Mouse (Mus musculus) G1E (cell line): ENCODE measurements around the gene Calcoco1. TPM values are rescaled to one million over a fixed set of nuclear protein-coding genes. Genes with fewer than 3 reads are reported as not detected.

Experiments used
- ATAC-seq: 2 replicates; pipeline ENCODE4 v1.8.0; 2016; ENCODE audit warnings: mild to moderate bottlenecking; ENCODE audit not compliant: insufficient number of reproducible peaks, poor library complexity, low FRiP score, severe bottlenecking; ENCODE audit errors: extremely low read depth
- DNase-seq: peaks from one replicate; pipeline ENCODE4 v3.0.0; 2012; ENCODE audit warnings: low spot score
- H3K27me3 ChIP-seq: 2 replicates; pipeline ENCODE4 v1.6.1; 2012; ENCODE audit warnings: mild to moderate bottlenecking, low read length, inconsistent platforms; ENCODE audit not compliant: insufficient read depth
- H3K36me3 ChIP-seq: replicated peaks from 2 replicates; pipeline ENCODE3; 2012; ENCODE audit warnings: mild to moderate bottlenecking, inconsistent platforms
- H3K4me1 ChIP-seq: 2 replicates; pipeline ENCODE4 v1.6.1; 2012; ENCODE audit warnings: low read depth, low read length, inconsistent platforms, mixed read lengths; ENCODE audit not compliant: insufficient read depth
- H3K4me3 ChIP-seq: 2 replicates; pipeline ENCODE4 v1.5.1; 2012; ENCODE audit warnings: low read depth, mild to moderate bottlenecking, inconsistent platforms, low read length, moderate library complexity, mixed read lengths
- H3K9me3 ChIP-seq: replicated peaks from 2 replicates; pipeline ENCODE4 v1.6.1; 2012; ENCODE audit warnings: inconsistent platforms
- CTCF ChIP-seq: IDR thresholded peaks from 2 replicates; pipeline ENCODE4 v1.5.1; 2012; ENCODE audit warnings: low read depth, low read length, inconsistent platforms, mixed read lengths
- GATA1 ChIP-seq: IDR thresholded peaks from 2 replicates; pipeline ENCODE4 v1.6.1; 2012; ENCODE audit warnings: borderline replicate concordance, low read length, inconsistent platforms, mixed read lengths
- GATA2 ChIP-seq: IDR thresholded peaks from 2 replicates; pipeline ENCODE4 v1.6.1; 2012; ENCODE audit warnings: low read depth, low read length, inconsistent platforms, borderline replicate concordance
- POLR2AphosphoS5 ChIP-seq: IDR thresholded peaks from 2 replicates; pipeline ENCODE4 v1.6.1; 2012; ENCODE audit warnings: low read depth, low read length, inconsistent platforms; ENCODE audit not compliant: insufficient replicate concordance
- TAL1 ChIP-seq: conservative IDR thresholded peaks from 2 replicates; pipeline ENCODE4 v1.6.1; 2012; ENCODE audit warnings: low read depth, low read length, inconsistent platforms, mixed read lengths
- polyA plus RNA-seq: library from polyadenylated mRNA; stranded (reverse); fragments of >175 nt; gene quantifications from 2 replicates; pipeline ENCODE4 v1.2.3, GENCODE M21; 2012
- total RNA-seq, 2 experiments: library from RNA; stranded (forward) in 1 of 2; stranded (reverse) in 1 of 2; fragments of 200-1000 nt in 1 of 2; fragments of >200 nt in 1 of 2; fragmentation: Nextera tagmentation in 1 of 2; gene quantifications; 2 replicates each; pipeline ENCODE4 v1.2.3; 2014 to 2017

The Calcoco1 gene
- total and polyA plus RNA-seq, 3 experiments = 12.3 to 41.0 (median 14.4) TPM

DNA sequence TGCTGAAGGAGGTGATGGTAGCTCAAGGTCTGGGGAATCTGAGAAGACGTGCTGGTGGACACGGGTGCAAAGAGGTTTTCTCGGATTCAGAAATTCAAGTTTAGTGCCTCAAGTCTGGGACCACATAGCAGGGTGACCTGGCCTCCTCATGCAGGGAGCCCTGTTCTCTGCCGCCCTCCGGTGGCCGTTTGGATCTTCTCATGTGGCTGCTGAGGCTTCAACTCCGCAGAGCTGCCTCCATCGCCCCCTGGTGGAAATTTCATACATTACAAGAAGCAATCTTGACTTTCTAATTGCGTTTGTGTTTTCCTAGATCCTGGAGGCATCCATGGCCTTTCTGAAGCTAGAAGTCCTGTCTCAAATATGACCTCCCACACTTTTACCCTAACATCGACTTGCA, 20.6 kb upstream of the Calcoco1 start:
- Histone ChIP-seq H3K36me3 (no peaks in the 10 kb centered on the region), H3K4me1 (peaks cover 4% of the 10 kb centered on the region), H3K27me3 (peaks cover 47% of the 10 kb centered on the region), H3K4me3 (no peak overlapping the region), H3K9me3 (no peaks in the 10 kb centered on the region)
- peak; percentile 79 for ATAC-seq
- TF ChIP-seq CTCF (peak; percentile 90), TAL1 (no peak)
- DNase-seq = peak; percentile 79

DNA sequence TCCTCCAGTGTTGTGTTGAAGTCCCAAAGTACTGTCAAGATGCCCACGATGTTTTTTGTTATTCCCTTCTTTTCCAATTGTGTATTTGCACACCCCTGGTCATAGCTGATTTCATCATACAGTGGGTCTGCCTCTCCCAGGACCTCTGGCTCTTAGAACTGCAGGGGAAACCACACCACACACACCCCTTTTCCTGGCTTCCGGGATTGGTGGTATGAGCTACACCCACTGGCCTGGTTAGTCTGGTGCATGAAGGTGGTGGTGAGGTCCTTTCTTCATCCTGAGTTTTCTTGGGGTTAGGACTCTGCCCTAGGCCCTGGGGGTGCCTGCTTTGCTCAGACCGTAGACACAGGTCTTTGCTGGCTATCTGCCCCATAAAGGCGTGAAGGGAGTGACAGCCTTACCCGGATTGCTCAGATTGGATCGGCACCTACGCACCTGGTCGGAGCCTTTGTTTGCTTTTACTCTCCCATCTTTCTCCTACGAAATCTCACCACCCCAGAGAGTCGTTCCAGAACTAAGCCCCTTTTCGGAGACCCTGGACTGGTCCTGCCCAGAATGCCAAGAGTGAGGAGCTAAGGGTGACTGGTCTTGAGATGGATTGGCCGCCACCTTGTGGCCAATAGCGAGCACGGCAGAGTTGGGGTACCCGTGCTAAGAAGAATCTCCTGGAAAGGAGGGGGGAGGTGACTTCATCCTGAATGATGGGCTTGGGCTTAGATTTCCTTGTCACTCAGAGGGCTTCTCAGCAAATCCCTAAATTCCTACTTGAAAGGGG, 17.7 kb upstream of the Calcoco1 start:
- Histone ChIP-seq H3K27me3 (peaks cover 34% of the 10 kb centered on the region), H3K9me3 (no peaks in the 10 kb centered on the region), H3K36me3 (no peaks in the 10 kb centered on the region), H3K4me3 (no peak overlapping the region), H3K4me1 (peaks cover 7% of the 10 kb centered on the region)
- TF ChIP-seq CTCF (peak; percentile 57), GATA2 (no peak), TAL1 (no peak)
- peak; percentile 26 for DNase-seq
- peak; percentile 47; the same call in 1 of the 2 replicates for ATAC-seq

DNA sequence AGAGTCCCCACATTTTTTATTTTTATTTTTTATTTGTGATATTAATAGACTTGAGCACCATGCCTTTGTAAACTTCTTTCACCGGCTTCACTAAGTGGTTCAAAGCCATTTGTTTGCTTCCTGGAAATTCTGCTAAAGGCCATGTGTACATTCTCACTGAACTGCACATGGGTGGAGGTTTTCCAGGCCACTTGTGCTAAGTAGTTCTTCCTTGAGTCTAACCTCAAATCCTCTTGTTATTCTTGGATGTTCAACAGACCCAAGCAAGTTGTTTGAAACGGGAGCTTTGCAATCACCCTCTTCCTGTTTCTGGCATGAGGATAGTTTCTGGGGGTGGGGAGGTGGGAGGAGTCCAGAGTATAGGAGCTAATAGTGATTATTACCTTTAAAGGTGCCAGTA, 16.5 kb upstream of the Calcoco1 start:
- DNase-seq (no peak), ATAC-seq (no peak)
- Histone ChIP-seq H3K27me3 (peaks cover 25% of the 10 kb centered on the region), H3K9me3 (no peaks in the 10 kb centered on the region), H3K4me1 (peaks cover 7% of the 10 kb centered on the region), H3K4me3 (no peak overlapping the region), H3K36me3 (no peaks in the 10 kb centered on the region)
- no peak for TF ChIP-seq GATA2
- no peak for TF ChIP-seq GATA1
- TF ChIP-seq POLR2AphosphoS5 = no peak
- TF ChIP-seq CTCF = no peak
- TF ChIP-seq TAL1 = no peak

DNA sequence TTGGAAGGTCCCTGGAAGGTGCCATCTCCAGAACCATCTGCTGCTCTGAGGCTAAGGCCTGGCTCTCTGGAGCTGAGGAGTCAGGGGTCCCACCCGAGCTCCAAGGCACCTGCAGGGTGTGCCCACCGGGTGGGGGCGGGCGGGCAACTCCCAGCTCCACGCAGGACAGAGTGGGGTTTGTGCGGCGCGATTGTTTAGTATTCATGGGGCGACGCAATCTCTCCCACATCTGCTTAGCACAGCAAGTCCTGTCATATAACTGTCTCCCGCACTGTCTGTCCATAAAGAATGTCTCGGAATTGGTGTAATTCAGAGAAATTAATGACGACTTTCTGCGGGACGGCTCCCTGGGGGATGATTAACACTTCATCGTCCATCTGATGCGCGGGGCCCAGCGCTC, 15.1 kb upstream of the Calcoco1 start:
- no peak for TF ChIP-seq GATA1
- TF ChIP-seq TAL1 = no peak
- no peak for TF ChIP-seq POLR2AphosphoS5
- no peak for TF ChIP-seq CTCF
- no peak for TF ChIP-seq GATA2
- H3K4me3 ChIP-seq = no peak overlapping the region
- DNase-seq (no peak), ATAC-seq (no peak)
- H3K27me3 ChIP-seq = peaks cover 28% of the 10 kb centered on the region
- no peaks in the 10 kb centered on the region for H3K9me3 ChIP-seq
- peaks cover 7% of the 10 kb centered on the region; the same call in 1 of the 2 replicates for H3K4me1 ChIP-seq
- H3K36me3 ChIP-seq = no peaks in the 10 kb centered on the region

DNA sequence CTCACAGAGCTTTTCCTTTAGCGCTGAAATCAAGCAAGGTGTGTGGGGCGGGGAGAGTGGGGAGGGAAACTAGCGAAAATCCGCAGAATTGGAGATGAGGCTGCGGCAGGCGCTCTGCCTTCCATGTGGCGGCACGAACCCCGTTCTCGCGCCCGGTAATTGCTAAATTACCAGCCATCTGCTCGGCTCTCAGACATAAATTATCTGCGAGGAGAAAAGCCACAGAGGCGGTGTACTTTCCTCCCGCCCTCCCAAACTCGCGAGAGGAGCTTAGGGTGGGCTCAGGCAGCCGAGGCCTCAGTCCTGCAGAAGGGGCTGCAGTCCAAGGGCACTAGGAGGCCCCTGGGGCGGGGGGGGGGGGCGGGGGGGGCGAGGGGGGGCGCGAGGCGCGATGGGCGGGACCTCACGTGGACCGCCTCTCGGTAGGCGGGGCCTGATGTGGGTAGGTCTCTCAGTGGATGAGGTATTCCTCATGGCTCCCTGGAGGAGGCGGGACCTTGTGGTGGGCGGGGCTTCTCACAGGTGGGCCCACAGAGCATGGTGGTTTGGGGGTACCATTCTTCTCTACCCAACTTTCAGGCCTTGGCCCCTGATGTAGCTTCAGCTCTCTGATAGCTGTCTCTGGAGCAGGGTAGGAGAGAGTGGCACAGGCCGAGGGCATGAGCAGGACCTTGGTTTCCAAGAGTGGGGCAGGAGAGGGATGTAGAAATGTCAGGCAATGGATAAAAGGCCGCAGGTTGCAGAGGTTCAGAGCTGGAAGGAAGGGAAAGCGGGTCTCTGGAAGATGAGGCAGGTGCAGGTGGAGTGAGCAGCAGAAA, 14.4 kb upstream of the Calcoco1 start:
- DNase-seq (no peak), ATAC-seq (no peak)
- peaks cover 28% of the 10 kb centered on the region for H3K27me3 ChIP-seq
- H3K36me3 ChIP-seq = no peaks in the 10 kb centered on the region
- no peaks in the 10 kb centered on the region for H3K9me3 ChIP-seq
- no peak overlapping the region for H3K4me3 ChIP-seq
- no peak for TF ChIP-seq GATA2
- no peak for TF ChIP-seq GATA1
- TF ChIP-seq CTCF = no peak
- TF ChIP-seq POLR2AphosphoS5 = no peak
- TF ChIP-seq TAL1 = no peak
- peaks cover 7% of the 10 kb centered on the region; the same call in 1 of the 2 replicates for H3K4me1 ChIP-seq

DNA sequence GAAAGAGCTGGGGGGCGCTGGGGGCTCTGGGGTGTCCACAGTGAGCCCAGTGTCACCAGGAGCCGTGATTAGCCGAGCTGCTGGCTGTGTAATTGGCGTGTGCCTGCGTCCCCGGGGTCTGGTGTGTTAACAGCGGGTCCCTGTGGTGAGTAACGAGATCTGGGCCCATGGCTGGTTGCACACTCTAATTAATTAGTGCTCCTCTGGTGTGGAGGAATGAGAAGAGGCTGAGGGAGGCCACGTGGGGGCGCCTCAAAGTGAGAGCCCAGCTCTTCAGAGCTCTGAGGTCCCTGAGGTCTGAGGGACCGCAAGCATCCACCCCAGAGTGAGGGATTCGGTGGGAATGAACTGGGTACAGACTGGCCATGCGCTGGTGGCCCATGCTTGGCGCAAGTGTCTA, 13.1 kb upstream of the Calcoco1 start:
- ATAC-seq (no peak), DNase-seq (no peak)
- H3K36me3 ChIP-seq = no peaks in the 10 kb centered on the region
- H3K27me3 ChIP-seq = peaks cover 29% of the 10 kb centered on the region
- no peaks in the 10 kb centered on the region for H3K9me3 ChIP-seq
- no peak overlapping the region for H3K4me3 ChIP-seq
- TF ChIP-seq GATA1 (no peak), GATA2 (no peak), TAL1 (no peak), CTCF (no peak), POLR2AphosphoS5 (no peak)
- peaks cover 7% of the 10 kb centered on the region; the same call in 1 of the 2 replicates for H3K4me1 ChIP-seq
